Mouse (Mus musculus): Measurements from ENCODE around the gene Fam181b.

Gene Fam181b

GRCm38 (mm10) chr7:93079785-93080730, at the start of gene Fam181b:
TSS of gene Fam181b (plus strand) at chr7:93079865.
- peak; percentile 88 for DNase-seq (ENCODE audit: extremely low spot score, low spot score)

DNA sequence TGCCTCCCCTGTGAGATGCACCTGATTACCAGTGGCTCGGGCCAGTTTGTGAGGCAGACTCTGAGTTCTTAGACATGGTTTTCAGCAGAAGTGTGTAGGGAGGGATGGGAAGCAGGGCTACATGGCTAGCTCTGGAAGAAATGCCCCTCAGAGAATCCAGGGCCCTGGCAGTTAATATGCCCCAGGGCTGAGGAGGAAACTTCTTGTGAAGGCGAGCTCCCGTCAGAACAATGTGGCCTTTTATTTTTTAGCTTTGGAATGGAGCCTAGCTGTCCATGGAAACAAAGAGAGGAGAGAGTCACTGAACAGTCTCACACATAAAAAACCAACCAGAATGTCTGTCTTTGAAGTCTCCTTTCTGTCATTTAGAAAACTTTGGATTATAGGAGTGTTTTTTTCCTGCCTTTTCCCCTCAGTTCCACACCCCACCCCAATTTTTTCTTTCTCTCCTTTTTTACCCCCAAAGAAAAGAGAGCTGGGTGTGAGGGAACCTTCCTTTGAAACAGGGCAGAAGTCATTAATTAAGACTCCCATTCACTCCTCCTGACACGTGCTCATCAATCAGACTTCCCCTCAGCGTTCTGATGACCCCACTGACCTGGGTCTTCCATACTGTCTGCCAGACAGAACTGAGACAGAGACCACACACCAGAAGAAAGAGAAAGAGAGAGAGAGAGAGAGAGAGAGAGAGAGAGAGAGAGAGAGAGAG, 41.7 kb upstream of the Fam181b start:
- DNase-seq (ENCODE audit: extremely low spot score, low spot score): peak; percentile 51

GRCm38 (mm10) chr7:93038472-93038828, 41.2 kb upstream of the Fam181b start:
- DNase-seq (ENCODE audit: extremely low spot score, low spot score): peak; percentile 26

DNA sequence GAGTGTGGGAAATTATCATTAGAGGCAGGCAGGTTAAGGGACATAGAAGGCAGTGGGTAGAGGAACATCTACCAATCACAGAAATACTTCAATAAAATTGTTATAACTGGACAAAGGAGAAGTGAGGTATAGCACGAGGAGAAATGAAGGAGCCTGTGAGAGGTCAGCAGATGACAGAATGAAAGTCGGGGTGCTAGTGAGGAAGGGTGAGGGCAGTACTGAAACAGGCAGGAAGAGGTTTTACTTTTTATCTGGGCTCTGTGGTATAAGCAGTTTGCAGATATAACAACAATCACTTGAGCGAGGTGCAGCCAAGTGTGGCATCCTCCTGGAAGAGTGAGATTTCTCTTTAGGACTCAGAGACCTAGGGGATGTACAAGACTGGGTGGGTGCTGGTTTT, 40.1 kb upstream of the Fam181b start:
- no peak for DNase-seq (ENCODE audit: extremely low spot score, low spot score)

- no peak for DNase-seq (ENCODE audit: extremely low spot score, low spot score)
Observed at GRCm38 (mm10) chr7:93044359-93044758, 35.3 kb upstream of the Fam181b start.

- DNase-seq (ENCODE audit: extremely low spot score, low spot score): no peak
Observed at GRCm38 (mm10) chr7:93044788-93045187, 34.9 kb upstream of the Fam181b start.

GRCm38 (mm10) chr7:93060831-93061230, 18.8 kb upstream of the Fam181b start:
- no peak for DNase-seq (ENCODE audit: extremely low spot score, low spot score)

DNA sequence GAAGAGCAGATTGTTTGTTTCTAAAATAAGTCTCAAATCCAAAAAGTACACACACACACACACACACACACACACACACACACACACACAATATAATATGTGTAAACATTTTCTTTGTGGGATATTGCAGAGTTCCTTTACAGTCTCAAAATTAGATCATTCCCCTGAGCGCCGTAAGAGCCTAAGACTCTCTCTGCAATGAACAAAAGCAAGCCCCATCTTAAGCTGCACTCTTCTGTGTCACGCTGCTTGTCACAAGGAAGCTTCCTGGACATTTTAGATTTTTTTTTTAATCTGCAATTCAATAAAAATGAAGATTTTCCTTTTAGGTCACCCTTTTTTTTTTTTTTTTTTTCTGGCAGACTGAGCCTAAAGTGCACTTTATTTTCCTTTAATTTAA, 17.9 kb upstream of the Fam181b start:
- no peak for DNase-seq (ENCODE audit: extremely low spot score, low spot score)

DNA sequence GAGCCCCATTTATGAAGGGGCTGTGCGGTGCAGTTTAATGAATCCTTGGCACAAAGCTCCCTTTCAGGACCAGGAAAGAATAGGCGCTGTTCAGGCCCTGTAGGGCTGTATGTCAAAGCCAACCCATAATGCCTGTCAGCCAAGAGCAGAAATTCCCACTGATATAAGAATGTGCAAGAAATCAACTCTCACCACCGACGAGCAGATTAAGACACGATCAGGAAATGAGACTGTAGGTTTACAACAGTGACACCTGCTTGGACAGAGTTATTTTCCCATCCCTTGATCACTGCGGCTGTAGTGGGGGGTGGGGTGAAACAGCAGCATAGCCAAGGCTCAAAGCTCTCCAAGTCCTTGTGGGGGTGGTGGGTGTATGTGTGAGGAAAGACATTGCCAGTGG, 17.5 kb upstream of the Fam181b start:
- peak; percentile 38 for DNase-seq (ENCODE audit: extremely low spot score, low spot score)

DNA sequence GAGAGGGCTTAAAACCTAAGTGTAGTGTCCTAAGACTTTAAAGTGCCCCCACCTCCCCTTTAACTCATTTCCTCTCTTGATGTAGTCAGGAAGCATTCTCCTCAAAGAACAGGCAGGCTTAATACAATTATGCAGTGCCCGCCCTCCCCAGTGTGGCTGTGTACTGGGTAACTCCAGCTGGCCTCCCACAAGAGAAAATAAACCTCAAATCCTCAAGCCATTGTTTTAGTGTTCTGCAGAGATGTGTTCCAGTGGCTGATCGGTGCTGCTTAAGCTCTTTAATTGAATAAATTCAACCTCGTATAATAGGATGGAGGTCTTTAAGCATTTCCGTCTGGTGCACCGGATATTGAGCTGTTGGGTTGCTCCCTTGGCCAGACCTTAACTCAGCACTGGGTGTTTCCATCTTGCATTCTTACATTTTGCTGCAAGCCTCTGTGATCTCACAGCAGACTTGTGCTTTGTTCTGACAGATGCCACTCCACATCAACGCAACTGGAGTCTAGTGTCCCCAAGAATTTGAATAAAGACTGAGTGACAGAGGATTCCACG, 12.1 kb upstream of the Fam181b start:
- no peak for DNase-seq (ENCODE audit: extremely low spot score, low spot score)

- DNase-seq (ENCODE audit: extremely low spot score, low spot score): no peak
Observed at GRCm38 (mm10) chr7:93076435-93076960, 3.2 kb upstream of the Fam181b start.

DNA sequence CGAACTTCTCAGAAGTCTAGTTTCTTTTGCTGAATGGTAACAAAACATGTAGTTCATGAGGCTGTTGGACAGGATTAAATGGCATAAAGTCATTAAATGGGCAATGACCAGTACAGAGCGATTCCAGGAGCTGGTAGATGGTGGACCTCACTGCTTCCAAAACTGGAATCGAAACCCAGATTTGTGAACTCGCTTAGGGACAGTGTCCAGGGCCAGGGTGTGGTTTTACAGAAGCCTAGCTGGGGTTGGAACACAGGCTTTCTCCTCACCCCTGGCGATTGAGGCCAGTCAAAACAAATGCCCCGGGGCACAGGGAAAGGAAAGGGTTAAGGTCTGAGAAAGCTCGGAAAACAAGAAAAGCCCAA, 263 bp upstream of the Fam181b start:
- DNase-seq (ENCODE audit: extremely low spot score, low spot score): no peak

DNA sequence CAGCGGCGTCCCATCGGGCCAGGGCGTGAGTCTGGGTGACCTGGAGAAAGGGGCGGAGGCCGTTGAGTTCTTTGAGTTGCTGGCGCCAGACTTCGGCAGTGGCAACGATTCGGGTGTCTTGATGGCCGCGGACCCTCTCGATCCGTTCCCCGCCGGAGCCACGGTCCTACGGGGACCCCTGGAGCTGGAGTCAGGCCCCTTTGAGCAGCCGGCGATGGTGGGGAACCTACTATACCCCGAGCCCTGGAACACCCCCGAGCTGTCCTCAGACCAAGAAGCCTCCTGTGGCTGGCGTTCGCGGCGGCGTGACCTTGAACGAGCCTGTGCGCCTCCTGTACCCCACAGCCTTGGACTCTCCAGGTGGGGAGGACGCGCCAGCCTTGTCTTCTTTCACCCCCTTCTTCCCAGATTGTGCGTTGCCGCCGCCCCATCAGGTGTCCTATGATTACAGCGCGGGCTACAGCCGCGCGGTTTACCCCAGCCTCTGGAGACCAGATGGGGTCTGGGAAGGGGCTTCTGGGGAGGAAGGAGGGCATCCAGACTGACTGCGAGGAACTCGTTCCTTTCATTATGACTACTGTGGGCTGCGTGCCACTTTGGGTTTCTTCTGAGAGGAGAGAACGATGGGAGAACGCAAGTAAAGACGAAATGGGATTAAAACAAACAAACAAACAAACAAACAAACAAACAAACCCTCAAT, 1.2 kb downstream of the Fam181b start:
- DNase-seq (ENCODE audit: extremely low spot score, low spot score): peak; percentile 74

DNA sequence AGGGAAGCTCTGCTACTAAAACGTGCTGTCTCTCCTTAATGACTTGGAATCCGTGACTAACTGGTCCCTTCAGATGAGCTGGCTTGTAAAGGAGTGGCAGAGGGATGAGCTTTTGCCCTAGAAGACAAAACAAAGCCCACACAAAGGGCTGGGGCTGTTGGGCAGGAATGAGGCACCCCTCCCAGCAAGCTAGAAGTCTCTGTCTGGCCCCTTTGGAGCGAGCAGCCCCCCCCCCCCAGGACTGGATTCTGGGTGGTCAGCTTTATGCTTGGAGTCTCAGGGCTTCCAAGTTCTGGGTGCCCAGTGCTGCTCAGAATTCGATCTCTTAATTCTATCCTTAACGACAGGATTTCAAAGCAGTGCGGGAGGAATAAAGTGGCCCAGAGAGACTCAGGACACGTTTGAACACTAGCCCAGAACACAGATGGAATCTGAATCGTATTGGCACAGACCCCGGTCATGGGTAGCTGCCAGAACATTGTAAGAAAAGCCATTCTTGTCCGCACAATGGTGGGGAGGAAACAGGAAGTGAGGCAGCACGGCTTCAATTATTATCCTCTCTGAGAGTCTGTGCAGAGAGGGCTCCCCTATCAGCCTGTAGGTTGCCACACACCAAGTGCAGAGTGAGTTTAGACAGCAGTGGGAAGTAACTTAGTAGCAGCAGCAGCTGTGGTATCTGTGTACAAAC, 13.8 kb downstream of the Fam181b start:
- peak; percentile 42 for DNase-seq (ENCODE audit: extremely low spot score, low spot score)

DNA sequence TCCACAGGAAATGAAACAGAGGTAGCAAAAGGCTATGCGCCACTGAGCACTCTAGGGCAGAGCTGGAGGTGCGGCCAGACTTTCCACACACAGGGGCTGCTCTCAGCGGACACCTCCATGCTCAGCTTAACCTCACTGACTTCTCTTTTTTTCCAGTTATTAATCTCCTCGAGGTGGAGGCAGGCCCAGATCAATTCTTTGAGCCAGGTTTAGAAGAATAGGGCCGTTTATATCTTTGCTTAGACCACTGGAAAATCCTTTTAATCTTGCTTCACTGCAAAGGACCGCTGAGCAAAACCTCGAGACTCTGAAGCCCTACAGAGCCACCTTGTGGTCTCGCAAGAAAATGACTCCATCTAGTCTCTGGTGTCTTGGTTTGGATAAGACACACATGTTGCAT, 15.8 kb downstream of the Fam181b start:
- DNase-seq (ENCODE audit: extremely low spot score, low spot score): peak; percentile 63

GRCm38 (mm10) chr7:93104776-93105340, 25.2 kb downstream of the Fam181b start:
- DNase-seq (ENCODE audit: extremely low spot score, low spot score): no peak

DNA sequence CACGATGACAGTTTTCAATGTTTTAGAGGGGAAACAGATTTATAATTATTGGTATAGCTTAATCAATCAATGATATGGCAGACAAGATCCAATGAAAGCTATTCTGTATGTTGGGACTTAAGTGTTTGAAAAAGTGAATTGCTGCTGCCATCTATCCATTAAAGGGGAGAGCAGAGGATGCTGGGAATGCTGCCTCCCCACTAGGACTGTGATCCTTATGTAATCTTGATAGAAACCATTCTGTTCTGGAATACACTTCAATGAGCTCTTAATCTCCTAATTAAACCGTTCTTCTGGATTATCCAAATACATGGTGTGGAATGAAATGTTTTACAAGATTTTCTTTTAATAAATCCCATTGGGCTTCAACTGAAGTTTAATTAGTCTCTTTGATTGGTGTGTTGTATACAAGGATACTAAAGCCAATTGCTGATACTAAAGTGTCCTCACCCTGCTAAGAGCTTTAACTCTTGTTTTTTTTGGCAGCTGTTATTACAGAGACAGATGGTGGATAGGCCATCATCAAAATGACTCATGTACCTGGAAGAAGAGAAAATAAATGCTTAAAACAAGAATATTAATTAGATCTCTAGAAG, 30.8 kb downstream of the Fam181b start:
- DNase-seq (ENCODE audit: extremely low spot score, low spot score): no peak

- DNase-seq (ENCODE audit: extremely low spot score, low spot score): no peak
Observed at GRCm38 (mm10) chr7:93111056-93111455, 31.4 kb downstream of the Fam181b start.

GRCm38 (mm10) chr7:93117561-93117960, 37.9 kb downstream of the Fam181b start:
- no peak for DNase-seq (ENCODE audit: extremely low spot score, low spot score)

GRCm38 (mm10) chr7:93123936-93124335, 44.3 kb downstream of the Fam181b start:
- DNase-seq (ENCODE audit: extremely low spot score, low spot score): no peak
